Mouse (Mus musculus): ENCODE results near the gene Sgms1.

- TF ChIP-seq CTCF (IDR thresholded peaks at IDR 0.05; ENCODE audit: insufficient read depth, low read length) (no peak), POLR2A (IDR thresholded peaks at IDR 0.05; ENCODE audit: borderline replicate concordance, extremely low read depth, low read depth, low read length) (no peak)
Observed at GRCm38 (mm10) chr19:32347491-32347890, 42.0 kb downstream of the Sgms1 start.

Measured in lung, adult 2 months (tissue).